Mouse (Mus musculus) heart, adult 2 months (tissue): ENCODE measurements at regions not wholly inside any gene's neighbourhood (a gene's known extent, or its start where the extent isn't known, plus 50 kb on each side); places are given as distances from the start of the nearest gene placed in this dataset.

Experiments
- CTCF ChIP-seq: fragments of 200-600 bp; IDR thresholded peaks from 2 replicates; pipeline ENCODE4 v1.8.1; 2022; ENCODE audit warnings: antibody characterized with exemption, mild to moderate bottlenecking, moderate library complexity
- POLR2A ChIP-seq: fragments of 200-500 bp; IDR thresholded peaks from 2 replicates; pipeline ENCODE4 v1.6.1; 2011; ENCODE audit warnings: mild to moderate bottlenecking, low read depth, low read length, control low read depth; ENCODE audit not compliant: insufficient read depth

DNA sequence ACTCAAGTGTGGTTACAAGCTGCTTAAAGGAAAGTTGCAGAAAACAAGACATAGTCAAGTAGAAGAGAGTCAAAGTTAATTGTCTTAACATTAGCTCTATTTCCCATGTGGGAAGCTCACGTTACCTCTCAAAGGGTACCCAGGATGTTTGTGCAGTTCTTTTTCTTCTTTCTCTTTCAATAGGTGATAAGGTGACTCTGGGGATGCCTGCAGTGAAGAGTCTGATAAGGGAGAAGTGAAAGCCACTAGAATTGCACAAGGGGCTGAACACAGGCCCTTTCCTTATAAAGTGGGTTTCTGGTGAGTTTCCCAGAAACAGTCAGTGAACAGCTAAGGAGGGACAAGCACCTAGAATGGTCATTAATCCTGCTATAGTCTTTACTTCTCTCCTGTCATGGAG is 98.6 kb upstream of the Slc4a7 start:
- no peak for TF ChIP-seq CTCF
- no peak for TF ChIP-seq POLR2A
